Mouse (Mus musculus) heart, embryonic 10.5 days (tissue): ENCODE results near the gene Ier5. TPM values are rescaled to one million over a fixed set of nuclear protein-coding genes. Genes with fewer than 3 reads are reported as not detected.

Experiments
- DNase-seq: peaks from one replicate; pipeline ENCODE4 v3.0.0-alpha.2; 2017; ENCODE audit warnings: low spot score
- H3K27ac ChIP-seq: fragments of 300-500 bp; sonication (generic); 2 replicates; pipeline ENCODE4 v1.5.1; 2016; ENCODE audit warnings: mild to moderate bottlenecking
- H3K27me3 ChIP-seq: fragments of 300-500 bp; sonication (generic); 2 replicates; pipeline ENCODE4 v1.6.1; 2016; ENCODE audit warnings: mild to moderate bottlenecking; ENCODE audit not compliant: poor library complexity, insufficient read depth, severe bottlenecking
- H3K36me3 ChIP-seq: fragments of 300-500 bp; sonication (generic); 2 replicates; pipeline ENCODE4 v1.6.1; 2016; ENCODE audit warnings: mild to moderate bottlenecking, moderate library complexity
- H3K4me1 ChIP-seq: fragments of 300-500 bp; sonication (generic); 2 replicates; pipeline ENCODE4 v1.6.1; 2016; ENCODE audit warnings: mild to moderate bottlenecking
- H3K4me3 ChIP-seq: fragments of 300-500 bp; sonication (generic); 2 replicates; pipeline ENCODE4 v1.5.1; 2016; ENCODE audit warnings: mild to moderate bottlenecking, moderate library complexity
- H3K9me3 ChIP-seq: fragments of 300-500 bp; sonication (generic); 2 replicates; pipeline ENCODE4 v1.6.1; 2016; ENCODE audit warnings: mild to moderate bottlenecking, moderate library complexity
- WGBS: fragments of 180-500 bp; shearing (Covaris S2); methylation state at CpG from one replicate; pipeline ENCODE4 v1.1.7; 2016; 5-methylcytosine and 5-hydroxymethylcytosine counted together
- polyA plus RNA-seq: library from polyadenylated mRNA; unstranded; fragments of >200 nt; fragmentation: Nextera tagmentation; extraction: Ambion mirVana; gene quantifications from 2 replicates; pipeline ENCODE4 v1.2.1, GENCODE M21; 2016

Ier5 gene
- polyA plus RNA-seq, 1 experiment from 2014 or later, result 8.6 TPM

GRCm38 (mm10) chr1:155096620-155097261 lies 2.7 kb downstream of the Ier5 start:
- H3K4me1 ChIP-seq, result peaks cover 44% of the 10 kb centered on the region
- WGBS, result 62% methylated on average over 4 of the region's 4 CpGs
- H3K27me3 ChIP-seq, result no peaks in the 10 kb centered on the region
- H3K9me3 ChIP-seq, result no peaks in the 10 kb centered on the region
- H3K27ac ChIP-seq, result no peak overlapping the region
- H3K4me3 ChIP-seq, result peak overlapping the region; percentile 99
- no peaks in the 10 kb centered on the region for H3K36me3 ChIP-seq
- DNase-seq, result no peak

- no peaks in the 10 kb centered on the region for H3K9me3 ChIP-seq
- peak overlapping the region; percentile 29; the same call in 1 of the 2 replicates for H3K4me3 ChIP-seq
- DNase-seq, result no peak
- H3K27ac ChIP-seq, result peak overlapping the region; percentile 79
- WGBS, result 48% methylated on average over 9 of the region's 9 CpGs
- no peaks in the 10 kb centered on the region for H3K36me3 ChIP-seq
- H3K27me3 ChIP-seq, result no peaks in the 10 kb centered on the region
- peaks cover 58% of the 10 kb centered on the region for H3K4me1 ChIP-seq
These were observed 5.3 kb downstream of the Ier5 start for GRCm38 (mm10) chr1:155093971-155094707.

GRCm38 (mm10) chr1:155093145-155093791 lies 6.2 kb downstream of the Ier5 start:
- peak; percentile 79 for DNase-seq
- peak overlapping the region; percentile 79 for H3K27ac ChIP-seq
- WGBS, result 13% methylated on average over 4 of the region's 4 CpGs
- no peaks in the 10 kb centered on the region for H3K27me3 ChIP-seq
- no peaks in the 10 kb centered on the region for H3K9me3 ChIP-seq
- H3K36me3 ChIP-seq, result no peaks in the 10 kb centered on the region
- peaks cover 65% of the 10 kb centered on the region for H3K4me1 ChIP-seq
- H3K4me3 ChIP-seq, result peak overlapping the region; percentile 29

- H3K27me3 ChIP-seq, result no peaks in the 10 kb centered on the region
- no peak for DNase-seq
- H3K4me3 ChIP-seq, result no peak overlapping the region
- H3K4me1 ChIP-seq, result peaks cover 66% of the 10 kb centered on the region
- WGBS, result 28% methylated on average over 12 of the region's 14 CpGs
- no peaks in the 10 kb centered on the region for H3K9me3 ChIP-seq
- peak overlapping the region; percentile 79 for H3K27ac ChIP-seq
- H3K36me3 ChIP-seq, result no peaks in the 10 kb centered on the region
These were observed 7.3 kb downstream of the Ier5 start for GRCm38 (mm10) chr1:155091842-155092800.

- 84% methylated on average over 7 of the region's 7 CpGs for WGBS
- H3K27me3 ChIP-seq, result no peaks in the 10 kb centered on the region
- no peaks in the 10 kb centered on the region for H3K9me3 ChIP-seq
- peaks cover 69% of the 10 kb centered on the region for H3K4me1 ChIP-seq
- H3K36me3 ChIP-seq, result no peaks in the 10 kb centered on the region
- no peak for DNase-seq
- no peak overlapping the region for H3K4me3 ChIP-seq
- H3K27ac ChIP-seq, result peak overlapping the region; percentile 79; the same call in 1 of the 2 replicates
These were observed 8.0 kb downstream of the Ier5 start for GRCm38 (mm10) chr1:155091374-155091841.

GRCm38 (mm10) chr1:155090736-155091135 lies 8.7 kb downstream of the Ier5 start:
- no peak overlapping the region for H3K4me3 ChIP-seq
- H3K27ac ChIP-seq, result 0 out of 2 replicates have a peak overlapping the region, but pooled peaks have one; percentile 6

GRCm38 (mm10) chr1:155090327-155090726 lies 9.1 kb downstream of the Ier5 start:
- no peak for DNase-seq
- 93% methylated on average over 7 of the region's 7 CpGs for WGBS
- H3K27ac ChIP-seq, result 0 out of 2 replicates have a peak overlapping the region, but pooled peaks have one; percentile 6
- H3K36me3 ChIP-seq, result no peaks in the 10 kb centered on the region
- no peak overlapping the region for H3K4me3 ChIP-seq
- no peaks in the 10 kb centered on the region for H3K9me3 ChIP-seq
- peaks cover 74% of the 10 kb centered on the region for H3K4me1 ChIP-seq
- no peaks in the 10 kb centered on the region for H3K27me3 ChIP-seq

More at GRCm38 (mm10) chr1:155090736-155091135, 8.7 kb downstream of the Ier5 start:
- H3K9me3 ChIP-seq, result no peaks in the 10 kb centered on the region
- peaks cover 73% of the 10 kb centered on the region for H3K4me1 ChIP-seq
- DNase-seq, result no peak
- H3K36me3 ChIP-seq, result no peaks in the 10 kb centered on the region
- 71% methylated on average over 1 of the region's 1 CpGs for WGBS
- H3K27me3 ChIP-seq, result no peaks in the 10 kb centered on the region

GRCm38 (mm10) chr1:155088847-155089603 lies 10.4 kb downstream of the Ier5 start:
- Histone ChIP-seq H3K4me1 (peaks cover 80% of the 10 kb centered on the region), H3K27ac (peak overlapping the region; percentile 50), H3K27me3 (no peaks in the 10 kb centered on the region), H3K9me3 (no peaks in the 10 kb centered on the region), H3K4me3 (no peak overlapping the region), H3K36me3 (no peaks in the 10 kb centered on the region)
- no peak for DNase-seq
- 44% methylated on average over 16 of the region's 16 CpGs for WGBS

- Histone ChIP-seq H3K4me3 (no peak overlapping the region), H3K4me1 (peaks cover 78% of the 10 kb centered on the region), H3K27me3 (no peaks in the 10 kb centered on the region), H3K9me3 (no peaks in the 10 kb centered on the region), H3K36me3 (no peaks in the 10 kb centered on the region), H3K27ac (no peak overlapping the region)
- 85% methylated on average over 4 of the region's 4 CpGs for WGBS
- DNase-seq, result no peak
These were observed 11.4 kb downstream of the Ier5 start for GRCm38 (mm10) chr1:155088046-155088445.

GRCm38 (mm10) chr1:155086893-155087292 lies 12.5 kb downstream of the Ier5 start:
- H3K36me3 ChIP-seq, result no peaks in the 10 kb centered on the region
- H3K9me3 ChIP-seq, result no peaks in the 10 kb centered on the region
- H3K4me1 ChIP-seq, result peaks cover 78% of the 10 kb centered on the region
- H3K27ac ChIP-seq, result peak overlapping the region; percentile 53
- DNase-seq, result no peak
- 7% methylated on average over 4 of the region's 4 CpGs for WGBS
- H3K4me3 ChIP-seq, result peak overlapping the region; percentile 27; the same call in 1 of the 2 replicates
- no peaks in the 10 kb centered on the region for H3K27me3 ChIP-seq

GRCm38 (mm10) chr1:155086416-155086815 lies 13.0 kb downstream of the Ier5 start:
- Histone ChIP-seq H3K4me3 (peak overlapping the region; percentile 27; the same call in 1 of the 2 replicates), H3K9me3 (no peaks in the 10 kb centered on the region), H3K27ac (peak overlapping the region; percentile 53), H3K4me1 (peaks cover 78% of the 10 kb centered on the region), H3K36me3 (no peaks in the 10 kb centered on the region), H3K27me3 (no peaks in the 10 kb centered on the region)
- WGBS, result 12% methylated on average over 7 of the region's 7 CpGs
- DNase-seq, result no peak
